Mouse (Mus musculus): ENCODE data around the gene Vmn1r215.
"Not testable (repeated sequence)": the region's sequence is repeated elsewhere in the genome, so short reads cannot be mapped to it uniquely, and the experiment has no call there.

Vmn1r215 gene

DNA sequence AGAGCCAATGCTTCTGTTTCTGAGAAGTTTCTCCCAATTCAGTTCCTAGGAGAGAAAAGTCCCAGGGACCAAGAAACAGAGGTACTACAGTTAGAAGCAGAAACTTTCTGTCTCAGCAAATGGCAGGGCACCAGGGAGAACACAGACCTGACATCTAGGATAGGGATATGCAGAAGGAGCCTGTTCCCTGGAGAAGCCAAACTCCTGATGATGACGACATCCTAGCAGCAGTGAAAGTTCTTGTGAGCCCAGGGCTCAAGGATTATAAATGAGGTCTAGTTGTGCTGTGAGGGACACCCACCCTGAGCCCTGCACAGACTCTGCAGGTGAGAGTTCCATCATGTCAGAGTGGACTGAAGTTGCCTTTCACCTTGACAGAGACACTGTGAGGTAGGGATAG is at the start of gene Vmn1r215:
Gene Vmn1r215, plus strand, starts transcription at position 301 of the 400 bp plus-strand sequence.
- no peak for DNase-seq (ENCODE audit: low spot score)

DNA sequence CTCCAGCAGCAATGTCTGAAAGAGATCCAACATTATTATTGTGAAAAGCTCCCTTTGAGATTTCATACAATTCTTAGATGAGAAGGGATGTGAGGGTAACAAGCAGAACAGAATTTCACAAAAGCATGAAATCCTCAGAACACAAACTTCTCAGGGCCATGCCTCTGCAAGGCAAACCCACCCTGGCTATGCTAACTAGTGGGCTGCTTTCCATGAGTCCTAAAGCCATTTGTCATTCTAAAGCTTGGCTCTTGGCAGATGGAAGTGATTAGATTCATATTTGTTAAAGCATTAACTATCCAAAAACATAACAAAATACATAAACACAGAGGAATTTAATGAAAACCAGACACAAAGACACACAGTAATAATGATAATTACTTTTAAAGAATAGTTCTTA is 49.7 kb upstream of the Vmn1r215 start:
- no peak for DNase-seq (ENCODE audit: low spot score)

GRCm38 (mm10) chr13:23024812-23025211 is 43.0 kb upstream of the Vmn1r215 start:
- no peak for DNase-seq (ENCODE audit: low spot score)

DNA sequence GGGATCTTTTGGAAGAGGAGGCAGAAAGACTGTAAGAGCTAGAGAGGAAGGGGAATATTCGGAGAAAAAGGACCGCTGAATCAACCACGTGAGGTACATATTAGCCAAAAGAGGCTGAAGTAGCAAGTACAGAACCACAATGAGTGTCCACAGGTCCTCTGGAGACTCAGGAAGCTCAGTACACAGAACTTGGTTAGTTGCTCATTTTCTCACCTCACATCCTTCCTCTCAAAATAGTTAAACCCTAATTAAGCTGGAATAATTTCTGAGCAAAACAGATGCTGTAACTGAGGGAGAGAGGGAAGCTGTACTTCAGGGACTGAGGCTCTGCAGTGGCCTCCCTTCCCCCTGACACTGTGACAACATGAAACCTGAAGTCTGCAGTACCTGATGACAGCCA is 37.7 kb upstream of the Vmn1r215 start, which contains the start of gene Vmn1r214:
Gene Vmn1r214, plus strand, starts transcription at position 301 of the 400 bp plus-strand sequence.
- DNase-seq (ENCODE audit: low spot score): no peak

GRCm38 (mm10) chr13:23057778-23058177 is 10.0 kb upstream of the Vmn1r215 start:
- no peak for DNase-seq (ENCODE audit: low spot score)

DNA sequence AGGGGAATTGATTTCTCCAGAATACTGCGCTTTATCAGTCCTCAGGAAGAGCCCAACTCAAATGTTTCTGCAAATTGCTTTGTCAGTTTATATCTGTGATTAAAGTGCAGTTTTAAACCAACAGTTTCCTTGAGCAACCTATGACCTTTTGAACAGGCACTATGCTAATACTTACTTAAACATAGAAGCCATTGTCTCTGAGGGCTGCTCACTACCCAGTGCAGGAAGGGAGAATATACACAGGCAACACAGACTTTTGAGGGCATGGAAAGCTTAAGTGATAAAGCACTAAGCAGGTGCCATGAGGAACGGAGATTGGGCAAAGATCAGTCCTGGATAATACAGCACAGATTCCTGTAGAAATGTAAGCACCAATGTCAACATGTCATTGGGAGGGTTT is 1.5 kb downstream of the Vmn1r215 start:
- DNase-seq (ENCODE audit: low spot score): no peak

- DNase-seq (ENCODE audit: low spot score): no peak
These were observed 26.6 kb downstream of the Vmn1r215 start for GRCm38 (mm10) chr13:23094386-23094785.

DNA sequence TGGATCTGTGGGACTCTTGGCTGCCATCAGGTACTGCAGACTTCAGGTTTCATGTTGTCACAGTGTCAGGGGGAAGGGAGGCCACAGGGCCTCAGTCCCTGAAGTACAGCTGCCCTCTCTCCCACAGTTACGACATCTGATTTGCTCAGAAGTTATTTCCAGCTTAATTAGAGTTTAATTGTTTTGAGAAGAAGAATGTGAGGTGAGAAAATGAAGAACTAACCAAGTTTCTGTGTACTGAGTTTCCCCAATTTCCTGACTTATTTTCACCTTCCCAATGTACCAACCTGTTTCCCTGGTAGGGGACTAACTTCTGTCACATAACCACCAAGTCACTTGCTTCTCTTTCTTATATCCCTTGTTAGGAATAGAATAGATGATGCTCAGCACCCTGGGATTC is 50.3 kb downstream of the Vmn1r215 start, which contains the start of gene Vmn1r217:
Gene Vmn1r217, minus strand, starts transcription at position 101 of the 400 bp plus-strand sequence.
- DNase-seq (ENCODE audit: low spot score): not testable (repeated sequence)

GRCm38 (mm10) chr13:23120611-23121010 is 52.8 kb downstream of the Vmn1r215 start:
- no peak for DNase-seq (ENCODE audit: low spot score)

Data from T-cell, adult 2 months (primary cell).